Mouse (Mus musculus) retina, adult 2 months (tissue): ENCODE data around the gene Styk1.

Source experiments
- DNase-seq: peaks from one replicate; pipeline ENCODE4 v3.0.0-alpha.2; 2012; ENCODE audit warnings: low read depth, low spot score

The Styk1 gene

GRCm38 (mm10) chr6:131369866-131370616 is 16.6 kb upstream of the Styk1 start:
- no peak for DNase-seq

- DNase-seq: no peak
Measured at GRCm38 (mm10) chr6:131367101-131367500, 13.7 kb upstream of the Styk1 start.

- no peak for DNase-seq
Measured at GRCm38 (mm10) chr6:131364353-131364752, 11.0 kb upstream of the Styk1 start.

- no peak for DNase-seq
Measured at GRCm38 (mm10) chr6:131362987-131363765, 9.8 kb upstream of the Styk1 start.

- DNase-seq: no peak
Measured at GRCm38 (mm10) chr6:131360693-131361092, 7.3 kb upstream of the Styk1 start.

- no peak for DNase-seq
Measured at GRCm38 (mm10) chr6:131359543-131359942, 6.1 kb upstream of the Styk1 start.

- no peak for DNase-seq
Measured at GRCm38 (mm10) chr6:131354913-131355312, 1.5 kb upstream of the Styk1 start.

- no peak for DNase-seq
Measured at GRCm38 (mm10) chr6:131347026-131347425, 6.4 kb downstream of the Styk1 start.

GRCm38 (mm10) chr6:131344346-131344745 is 9.1 kb downstream of the Styk1 start:
- DNase-seq: no peak

- DNase-seq: no peak
Measured at GRCm38 (mm10) chr6:131340082-131340481, 13.3 kb downstream of the Styk1 start.

- no peak for DNase-seq
Measured at GRCm38 (mm10) chr6:131339309-131339708, 14.1 kb downstream of the Styk1 start.

- DNase-seq: no peak
Measured at GRCm38 (mm10) chr6:131338787-131339186, 14.6 kb downstream of the Styk1 start.

- DNase-seq: no peak
Measured at GRCm38 (mm10) chr6:131327076-131327475, 26.3 kb downstream of the Styk1 start.

- no peak for DNase-seq
Measured at GRCm38 (mm10) chr6:131321854-131322639, 31.4 kb downstream of the Styk1 start.

GRCm38 (mm10) chr6:131316155-131317101 is 37.0 kb downstream of the Styk1 start:
- no peak for DNase-seq

GRCm38 (mm10) chr6:131308031-131308430 is 45.4 kb downstream of the Styk1 start:
- no peak for DNase-seq

- DNase-seq: no peak
Measured at GRCm38 (mm10) chr6:131304776-131305175, 48.6 kb downstream of the Styk1 start.

GRCm38 (mm10) chr6:131298531-131298930 is 54.9 kb downstream of the Styk1 start:
- no peak for DNase-seq

- no peak for DNase-seq
Measured at GRCm38 (mm10) chr6:131294435-131295112, 58.8 kb downstream of the Styk1 start.

GRCm38 (mm10) chr6:131293916-131294315 is 59.5 kb downstream of the Styk1 start:
- DNase-seq: no peak
